Mouse (Mus musculus) ES-Bruce4 (cell line): ENCODE data around the gene Selenow. TPM values are rescaled to one million over a fixed set of nuclear protein-coding genes. Genes with fewer than 3 reads are reported as not detected.

Experiments
- H3K27ac ChIP-seq: 2 replicates; pipeline ENCODE4 v1.5.1; 2012; ENCODE audit warnings: low read length, inconsistent platforms; ENCODE audit not compliant: insufficient read depth
- H3K27me3 ChIP-seq: 2 replicates; pipeline ENCODE4 v1.6.1; 2012; ENCODE audit warnings: mild to moderate bottlenecking, low read length, inconsistent platforms; ENCODE audit not compliant: control insufficient read depth, poor library complexity, insufficient read depth, severe bottlenecking
- H3K36me3 ChIP-seq: 2 replicates; pipeline ENCODE4 v1.6.1; 2012; ENCODE audit warnings: inconsistent platforms, mild to moderate bottlenecking, low read length, moderate library complexity; ENCODE audit not compliant: control insufficient read depth, poor library complexity, insufficient read depth, severe bottlenecking
- H3K4me1 ChIP-seq: one replicate; pipeline ENCODE4 v1.8.1; 2011; ENCODE audit warnings: low read length; ENCODE audit not compliant: control insufficient read depth, insufficient read depth
- H3K4me3 ChIP-seq: 2 replicates; pipeline ENCODE4 v1.5.1; 2011; ENCODE audit warnings: low read depth, mild to moderate bottlenecking, low read length
- H3K9ac ChIP-seq: 2 replicates; pipeline ENCODE4 v1.6.1; 2012; ENCODE audit warnings: low read depth, mild to moderate bottlenecking, inconsistent platforms; ENCODE audit not compliant: poor library complexity, severe bottlenecking
- H3K9me3 ChIP-seq: replicated peaks from 2 replicates; pipeline ENCODE4 v1.6.1; 2012; ENCODE audit warnings: mild to moderate bottlenecking, low read length, inconsistent platforms; ENCODE audit not compliant: control insufficient read depth, poor library complexity, insufficient read depth, severe bottlenecking
- CTCF ChIP-seq: IDR thresholded peaks from one replicate; pipeline ENCODE4 v1.8.1; 2011; ENCODE audit warnings: low read depth, low read length
- EP300 ChIP-seq: IDR thresholded peaks from 2 replicates; pipeline ENCODE4 v1.6.1; 2011; ENCODE audit warnings: low read depth, low read length; ENCODE audit not compliant: insufficient read depth
- POLR2A ChIP-seq: IDR thresholded peaks from one replicate; pipeline ENCODE4 v1.8.1; 2011; ENCODE audit warnings: low read length; ENCODE audit not compliant: insufficient read depth
- polyA plus RNA-seq: library from polyadenylated mRNA; stranded (reverse); fragments of >200 nt; gene quantifications from 2 replicates; pipeline ENCODE4 v1.2.4, GENCODE M21; 2011; ENCODE audit warnings: low read depth; ENCODE audit not compliant: missing spikeins, insufficient read depth, insufficient read length

Gene Selenow
- polyA plus RNA-seq, 1 experiment = 93.1 TPM

DNA sequence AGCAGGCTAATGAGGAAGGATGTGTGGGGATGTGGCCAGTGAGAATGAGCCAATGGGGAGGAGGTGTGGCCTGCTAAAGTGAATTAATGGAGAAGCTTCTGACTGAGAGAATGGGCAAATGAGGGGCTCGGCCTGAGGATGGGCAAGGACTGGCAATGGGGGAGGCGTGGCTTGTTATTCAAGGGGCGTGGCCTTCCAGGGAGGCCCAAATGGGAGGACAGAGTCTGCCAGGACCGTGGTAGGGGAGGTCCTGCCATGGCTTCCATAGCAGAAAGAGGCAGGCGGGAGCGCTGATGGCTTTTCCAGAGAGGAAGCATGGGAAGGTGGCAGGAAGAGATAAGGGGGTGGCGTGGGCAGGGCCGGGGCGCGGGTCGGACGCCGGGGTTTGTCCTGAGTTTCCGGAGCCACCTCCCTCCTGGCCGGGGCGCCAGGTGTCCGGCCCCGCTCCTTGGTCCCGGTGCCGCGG is 32.8 kb upstream of the Selenow start:
- Histone ChIP-seq H3K36me3 (no peaks in the 10 kb centered on the region), H3K9me3 (no peaks in the 10 kb centered on the region), H3K27me3 (no peaks in the 10 kb centered on the region), H3K9ac (peak overlapping the region; percentile 62), H3K4me1 (peaks cover 5% of the 10 kb centered on the region), H3K27ac (no peak overlapping the region), H3K4me3 (peak overlapping the region; percentile 55)
- TF ChIP-seq CTCF = no peak
- TF ChIP-seq POLR2A = peak; percentile 18

DNA sequence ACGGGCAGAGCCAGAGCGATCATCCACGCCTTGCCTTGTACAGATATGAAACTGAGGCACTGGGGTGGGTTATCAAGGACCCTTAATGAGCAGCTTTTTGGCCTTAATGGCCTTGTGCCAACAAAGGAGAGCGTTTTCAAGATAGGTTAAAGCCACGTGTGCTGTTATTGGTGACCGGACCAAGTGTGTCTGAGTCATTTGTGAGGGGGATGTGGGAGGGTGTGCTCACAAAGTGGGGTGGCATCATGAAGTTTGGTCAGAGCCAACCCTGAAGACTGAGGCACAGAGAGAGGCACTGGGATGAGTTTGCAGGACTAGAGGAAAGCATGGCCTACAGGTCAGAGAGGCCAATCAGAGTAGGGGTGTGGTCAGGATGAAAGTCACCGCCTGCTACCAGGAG is 32.2 kb upstream of the Selenow start:
- Histone ChIP-seq H3K9ac (no peak overlapping the region), H3K9me3 (no peaks in the 10 kb centered on the region), H3K4me1 (peaks cover 5% of the 10 kb centered on the region), H3K27me3 (no peaks in the 10 kb centered on the region), H3K4me3 (no peak overlapping the region), H3K36me3 (no peaks in the 10 kb centered on the region), H3K27ac (no peak overlapping the region)
- TF ChIP-seq CTCF (no peak), POLR2A (no peak), EP300 (no peak)

DNA sequence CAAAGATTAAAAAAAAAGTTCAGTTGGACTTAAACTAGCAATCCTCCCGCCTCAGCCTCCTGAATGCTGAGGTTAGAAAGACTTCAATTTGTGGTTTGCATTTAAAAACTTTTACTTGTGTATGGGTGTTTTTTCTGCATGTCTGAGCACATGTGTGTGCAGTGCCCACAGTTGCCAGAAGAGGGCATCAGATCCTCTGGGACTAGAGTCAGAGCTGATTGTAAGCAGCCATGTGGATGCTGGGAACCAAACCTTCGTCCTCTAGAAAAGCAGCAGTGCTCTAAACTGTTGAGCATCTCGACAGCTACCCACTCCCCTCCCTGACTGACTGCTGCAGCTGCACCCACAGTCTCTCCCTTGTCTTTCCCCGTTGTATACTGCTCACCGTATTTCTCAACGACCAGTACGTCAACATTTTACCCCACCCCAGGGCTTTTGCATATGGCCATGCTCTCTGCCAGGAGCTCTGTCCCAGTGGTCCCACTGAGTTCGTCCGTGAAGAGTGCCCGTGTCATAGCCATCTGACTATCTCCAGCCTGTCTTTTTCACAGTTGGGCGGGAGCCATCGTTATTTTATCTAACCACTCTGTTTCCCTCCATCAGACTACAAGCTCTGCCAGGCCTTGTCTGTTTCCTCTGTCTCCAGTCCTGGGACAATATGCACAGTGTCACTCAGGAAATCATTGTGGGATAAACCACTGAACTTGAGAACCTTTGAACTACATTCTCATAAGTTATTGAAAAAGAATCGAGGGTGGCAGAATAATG is 31.3 kb upstream of the Selenow start:
- H3K27me3 ChIP-seq = no peaks in the 10 kb centered on the region
- no peak for TF ChIP-seq EP300
- TF ChIP-seq CTCF = peak; percentile 70
- no peaks in the 10 kb centered on the region for H3K36me3 ChIP-seq
- no peak overlapping the region for H3K4me3 ChIP-seq
- peaks cover 5% of the 10 kb centered on the region for H3K4me1 ChIP-seq
- H3K9ac ChIP-seq = no peak overlapping the region
- no peak overlapping the region for H3K27ac ChIP-seq
- H3K9me3 ChIP-seq = no peaks in the 10 kb centered on the region

- Histone ChIP-seq H3K27ac (no peak overlapping the region), H3K9ac (no peak overlapping the region), H3K4me3 (no peak overlapping the region), H3K27me3 (no peaks in the 10 kb centered on the region), H3K4me1 (peaks cover 5% of the 10 kb centered on the region), H3K36me3 (no peaks in the 10 kb centered on the region), H3K9me3 (no peaks in the 10 kb centered on the region)
- TF ChIP-seq CTCF = no peak
Observed at GRCm38 (mm10) chr7:15952416-15952815, 30.2 kb upstream of the Selenow start.

DNA sequence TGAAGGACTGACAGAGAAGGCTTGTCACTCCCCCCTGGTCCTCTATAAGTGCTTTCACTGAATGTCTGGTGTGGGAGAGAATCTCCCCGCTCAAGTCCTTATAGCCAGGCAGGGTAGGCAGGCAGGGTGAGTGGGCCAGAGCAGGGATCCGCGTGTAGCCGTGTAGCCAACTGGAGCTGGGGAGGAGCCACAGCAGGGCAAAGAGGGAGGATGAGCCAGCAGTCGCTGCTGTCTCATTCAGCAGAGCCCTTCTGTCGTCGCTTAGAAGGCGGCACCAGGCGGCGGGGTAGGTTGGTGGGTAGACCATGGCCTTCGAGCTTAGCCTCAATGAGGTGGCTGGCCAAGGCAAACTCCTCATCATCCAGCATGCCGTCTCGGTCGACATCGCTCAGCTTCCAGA is 27.8 kb upstream of the Selenow start:
- no peak overlapping the region for H3K27ac ChIP-seq
- no peak overlapping the region for H3K9ac ChIP-seq
- H3K9me3 ChIP-seq = no peaks in the 10 kb centered on the region
- H3K27me3 ChIP-seq = no peaks in the 10 kb centered on the region
- no peak overlapping the region; the same call in 1 of the 2 replicates for H3K4me3 ChIP-seq
- peaks cover 5% of the 10 kb centered on the region for H3K4me1 ChIP-seq
- H3K36me3 ChIP-seq = no peaks in the 10 kb centered on the region
- TF ChIP-seq EP300 (no peak), POLR2A (no peak), CTCF (no peak)

GRCm38 (mm10) chr7:15949216-15949790 is 27.1 kb upstream of the Selenow start:
- no peaks in the 10 kb centered on the region for H3K9me3 ChIP-seq
- H3K27me3 ChIP-seq = no peaks in the 10 kb centered on the region
- H3K9ac ChIP-seq = no peak overlapping the region
- no peak overlapping the region for H3K27ac ChIP-seq
- TF ChIP-seq CTCF = no peak
- TF ChIP-seq POLR2A = no peak
- TF ChIP-seq EP300 = no peak
- peaks cover 1% of the 10 kb centered on the region for H3K36me3 ChIP-seq
- peaks cover 3% of the 10 kb centered on the region for H3K4me1 ChIP-seq
- H3K4me3 ChIP-seq = no peak overlapping the region
